Mouse (Mus musculus) intestine, embryonic 15.5 days (tissue): ENCODE results near the gene Fig4. TPM values are rescaled to one million over a fixed set of nuclear protein-coding genes. Genes with fewer than 3 reads are reported as not detected.

ENCODE experiments used
- ATAC-seq: fragments of 200-750 bp; cut with Nextera tagmentation; 2 replicates; pipeline ENCODE4 v1.8.0; 2017; ENCODE audit warnings: moderate TSS enrichment, moderate library complexity
- H3K27ac ChIP-seq: fragments of 300-500 bp; sonication (generic); 2 replicates; pipeline ENCODE4 v1.5.1; 2015; ENCODE audit warnings: mild to moderate bottlenecking, inconsistent platforms
- H3K27me3 ChIP-seq: fragments of 300-500 bp; sonication (generic); replicated peaks from 2 replicates; pipeline ENCODE4 v1.6.1; 2015; ENCODE audit warnings: inconsistent platforms
- H3K36me3 ChIP-seq: fragments of 300-500 bp; sonication (generic); 2 replicates; pipeline ENCODE4 v1.6.1; 2015; ENCODE audit warnings: inconsistent platforms
- H3K4me1 ChIP-seq: fragments of 300-500 bp; sonication (generic); replicated peaks from 2 replicates; pipeline ENCODE4 v1.6.1; 2015; ENCODE audit warnings: inconsistent platforms
- H3K4me2 ChIP-seq: fragments of 300-500 bp; sonication (generic); replicated peaks from 2 replicates; pipeline ENCODE4 v1.6.1; 2015; ENCODE audit warnings: mild to moderate bottlenecking, inconsistent platforms
- H3K4me3 ChIP-seq: fragments of 300-500 bp; sonication (generic); replicated peaks from 2 replicates; pipeline ENCODE4 v1.5.1; 2015; ENCODE audit warnings: inconsistent platforms
- H3K9ac ChIP-seq: fragments of 300-500 bp; sonication (generic); 2 replicates; pipeline ENCODE4 v1.6.1; 2015; ENCODE audit warnings: inconsistent platforms
- H3K9me3 ChIP-seq: fragments of 300-500 bp; sonication (generic); 2 replicates; pipeline ENCODE4 v1.6.1; 2016; ENCODE audit warnings: inconsistent platforms
- WGBS: fragments of 180-500 bp; shearing (Covaris S2); methylation state at CpG from one replicate; pipeline ENCODE4 v1.1.7; 2015; 5-methylcytosine and 5-hydroxymethylcytosine counted together
- polyA plus RNA-seq: library from polyadenylated mRNA; unstranded; fragments of >200 nt; fragmentation: Nextera tagmentation; extraction: Ambion mirVana; gene quantifications from 2 replicates; pipeline ENCODE4 v1.2.1, GENCODE M21; 2015

Fig4 gene
- polyA plus RNA-seq, 1 experiment from 2014 or later, result 20.2 TPM

GRCm38 (mm10) chr10:41250749-41251065 is 52.4 kb downstream of the Fig4 start:
- no peak overlapping the region for H3K27ac ChIP-seq
- H3K4me3 ChIP-seq, result no peak overlapping the region
- no peaks in the 10 kb centered on the region for H3K4me1 ChIP-seq
- no peak overlapping the region for H3K9ac ChIP-seq
- H3K27me3 ChIP-seq, result no peaks in the 10 kb centered on the region
- no peak for ATAC-seq
- no peaks in the 10 kb centered on the region for H3K9me3 ChIP-seq
- H3K4me2 ChIP-seq, result no peak overlapping the region
- H3K36me3 ChIP-seq, result peaks cover 4% of the 10 kb centered on the region; the same call in 1 of the 2 replicates
- 61% methylated on average over 5 of the region's 5 CpGs for WGBS

- 51% methylated on average over 8 of the region's 8 CpGs for WGBS
- H3K36me3 ChIP-seq, result peaks cover 4% of the 10 kb centered on the region; the same call in 1 of the 2 replicates
- no peak overlapping the region for H3K4me3 ChIP-seq
- no peaks in the 10 kb centered on the region for H3K9me3 ChIP-seq
- no peak overlapping the region for H3K4me2 ChIP-seq
- no peak for ATAC-seq
- H3K4me1 ChIP-seq, result no peaks in the 10 kb centered on the region
- no peaks in the 10 kb centered on the region for H3K27me3 ChIP-seq
- no peak overlapping the region for H3K9ac ChIP-seq
- no peak overlapping the region for H3K27ac ChIP-seq
These were observed 52.9 kb downstream of the Fig4 start for GRCm38 (mm10) chr10:41250045-41250748.

- H3K4me1 ChIP-seq, result no peaks in the 10 kb centered on the region
- ATAC-seq, result no peak
These were observed 53.9 kb downstream of the Fig4 start for GRCm38 (mm10) chr10:41249006-41249659.

DNA sequence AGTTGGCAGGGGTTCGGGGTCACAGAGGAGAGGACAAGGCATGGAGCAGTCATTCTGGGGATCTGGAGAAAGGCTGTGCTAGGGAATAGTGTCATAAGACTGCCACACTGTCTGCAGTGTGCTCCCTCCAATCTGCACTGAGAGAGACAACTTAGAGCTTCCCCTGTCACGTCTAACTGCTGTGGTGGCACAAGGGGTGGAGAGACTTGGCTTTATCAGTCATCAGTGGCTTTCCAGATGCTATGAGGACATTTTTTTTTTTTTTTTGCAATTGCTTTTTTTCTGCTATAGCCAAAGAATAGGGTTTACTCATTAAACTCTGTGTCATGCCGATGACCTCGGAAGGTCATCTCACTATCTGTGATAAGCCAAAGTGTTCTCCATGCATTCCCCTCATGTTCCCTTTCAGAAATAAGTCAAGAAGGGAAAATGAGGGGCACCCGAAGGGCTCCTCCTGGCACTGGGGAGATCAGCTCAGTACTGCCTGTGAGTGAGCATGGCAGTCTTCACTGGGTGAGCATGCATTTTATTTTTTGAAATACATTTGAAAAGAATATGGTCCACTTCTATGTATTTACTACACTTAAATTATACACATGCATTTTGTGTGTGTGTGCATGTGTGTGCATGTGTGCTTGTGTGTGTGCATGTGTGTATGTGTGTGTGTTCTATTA is 55.1 kb downstream of the Fig4 start:
- no peak for ATAC-seq
- 82% methylated on average over 5 of the region's 5 CpGs for WGBS
- Histone ChIP-seq H3K27ac (no peak overlapping the region), H3K27me3 (no peaks in the 10 kb centered on the region), H3K4me2 (no peak overlapping the region), H3K4me1 (no peaks in the 10 kb centered on the region), H3K9ac (no peak overlapping the region), H3K4me3 (no peak overlapping the region), H3K36me3 (no peaks in the 10 kb centered on the region), H3K9me3 (no peaks in the 10 kb centered on the region)

More at GRCm38 (mm10) chr10:41249006-41249659, 53.9 kb downstream of the Fig4 start:
- Histone ChIP-seq H3K4me2 (no peak overlapping the region), H3K9me3 (no peaks in the 10 kb centered on the region), H3K27ac (no peak overlapping the region), H3K27me3 (no peaks in the 10 kb centered on the region), H3K36me3 (peaks cover 4% of the 10 kb centered on the region; the same call in 1 of the 2 replicates), H3K4me3 (no peak overlapping the region), H3K9ac (no peak overlapping the region)
- 90% methylated on average over 8 of the region's 8 CpGs for WGBS

- ATAC-seq, result no peak
- Histone ChIP-seq H3K9ac (no peak overlapping the region), H3K36me3 (no peaks in the 10 kb centered on the region), H3K27me3 (no peaks in the 10 kb centered on the region), H3K4me2 (no peak overlapping the region), H3K27ac (no peak overlapping the region), H3K9me3 (no peaks in the 10 kb centered on the region), H3K4me1 (no peaks in the 10 kb centered on the region), H3K4me3 (no peak overlapping the region)
- 66% methylated on average over 5 of the region's 5 CpGs for WGBS
These were observed 56.9 kb downstream of the Fig4 start for GRCm38 (mm10) chr10:41246111-41246510.

- H3K4me1 ChIP-seq, result no peaks in the 10 kb centered on the region
- H3K36me3 ChIP-seq, result no peaks in the 10 kb centered on the region
- ATAC-seq, result no peak
- H3K27ac ChIP-seq, result no peak overlapping the region
- no peak overlapping the region for H3K4me3 ChIP-seq
- no peaks in the 10 kb centered on the region for H3K27me3 ChIP-seq
- no peak overlapping the region for H3K9ac ChIP-seq
- H3K9me3 ChIP-seq, result no peaks in the 10 kb centered on the region
- 89% methylated on average over 6 of the region's 6 CpGs for WGBS
- H3K4me2 ChIP-seq, result no peak overlapping the region
These were observed 57.6 kb downstream of the Fig4 start for GRCm38 (mm10) chr10:41245477-41245876.

DNA sequence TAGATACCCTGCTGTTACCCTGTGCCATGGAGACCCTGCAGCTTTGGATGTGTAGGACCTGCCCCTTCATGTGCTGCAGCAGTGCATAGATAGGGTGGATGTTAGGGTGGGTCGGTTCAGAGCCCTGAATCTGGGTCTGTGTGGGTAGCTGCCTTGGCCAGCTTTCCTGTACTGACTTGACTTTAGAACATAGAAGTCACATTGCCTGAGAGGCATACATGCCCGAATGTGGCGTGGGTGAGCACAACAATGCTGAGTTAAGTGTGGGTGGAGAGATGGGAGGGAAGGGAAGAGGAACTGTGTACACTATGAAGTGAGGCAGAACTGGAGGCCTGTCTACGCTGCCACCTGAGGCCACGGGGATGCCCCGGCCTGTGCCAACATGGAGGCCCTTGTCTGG is 58.0 kb downstream of the Fig4 start:
- no peaks in the 10 kb centered on the region for H3K4me1 ChIP-seq
- no peaks in the 10 kb centered on the region for H3K27me3 ChIP-seq
- H3K9ac ChIP-seq, result no peak overlapping the region
- no peak overlapping the region for H3K4me3 ChIP-seq
- H3K36me3 ChIP-seq, result no peaks in the 10 kb centered on the region
- H3K9me3 ChIP-seq, result no peaks in the 10 kb centered on the region
- no peak for ATAC-seq
- H3K4me2 ChIP-seq, result no peak overlapping the region
- H3K27ac ChIP-seq, result no peak overlapping the region
- WGBS, result 81% methylated on average over 6 of the region's 6 CpGs

- 90% methylated on average over 6 of the region's 6 CpGs for WGBS
- Histone ChIP-seq H3K27ac (no peak overlapping the region), H3K36me3 (no peaks in the 10 kb centered on the region)
These were observed 59.1 kb downstream of the Fig4 start for GRCm38 (mm10) chr10:41243930-41244329.

DNA sequence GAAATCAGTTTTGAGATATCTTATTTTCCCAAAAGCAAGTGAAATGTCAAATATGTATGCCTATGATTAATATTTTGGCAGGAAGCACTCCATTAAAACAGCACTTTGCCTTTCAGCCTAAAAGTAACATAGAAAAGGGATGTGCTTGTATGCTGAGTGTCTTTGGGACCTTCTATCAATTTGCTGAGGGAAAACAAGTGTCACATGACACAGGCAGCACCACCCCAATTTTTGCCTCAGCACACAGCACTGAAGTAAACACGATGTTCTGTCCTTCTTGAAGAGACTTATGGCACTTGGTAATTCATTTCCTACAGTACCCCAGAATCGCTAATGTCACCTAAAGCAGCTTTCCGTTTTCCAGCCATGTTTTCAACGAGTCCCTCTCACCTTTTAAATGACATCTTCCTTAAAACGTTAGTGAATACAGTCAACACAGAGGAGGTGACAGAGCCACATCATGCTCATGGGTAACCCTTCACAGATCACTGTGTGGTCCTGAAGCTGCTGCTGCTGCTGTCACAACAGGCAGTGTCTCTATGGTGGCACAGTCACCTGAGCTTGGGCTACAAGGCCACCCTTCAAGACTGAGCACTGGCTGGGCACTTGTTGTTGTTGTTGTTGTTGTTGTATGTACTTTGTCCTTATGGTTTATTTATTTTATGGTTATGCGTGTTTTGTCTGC is 61.4 kb downstream of the Fig4 start:
- H3K36me3 ChIP-seq, result no peaks in the 10 kb centered on the region
- H3K4me1 ChIP-seq, result no peaks in the 10 kb centered on the region
- no peak overlapping the region for H3K4me2 ChIP-seq
- H3K27ac ChIP-seq, result no peak overlapping the region
- H3K9ac ChIP-seq, result no peak overlapping the region
- H3K27me3 ChIP-seq, result no peaks in the 10 kb centered on the region
- no peak overlapping the region for H3K4me3 ChIP-seq
- no peaks in the 10 kb centered on the region for H3K9me3 ChIP-seq
- no peak for ATAC-seq
- WGBS, result 76% methylated on average over 6 of the region's 6 CpGs

More at GRCm38 (mm10) chr10:41243930-41244329, 59.1 kb downstream of the Fig4 start:
- H3K9me3 ChIP-seq, result no peaks in the 10 kb centered on the region
- ATAC-seq, result no peak
- no peak overlapping the region for H3K4me2 ChIP-seq
- H3K27me3 ChIP-seq, result no peaks in the 10 kb centered on the region
- no peak overlapping the region for H3K4me3 ChIP-seq
- H3K4me1 ChIP-seq, result no peaks in the 10 kb centered on the region
- no peak overlapping the region for H3K9ac ChIP-seq

GRCm38 (mm10) chr10:41241080-41241479 is 62.0 kb downstream of the Fig4 start:
- Histone ChIP-seq H3K27ac (no peak overlapping the region), H3K4me3 (no peak overlapping the region), H3K9me3 (no peaks in the 10 kb centered on the region), H3K27me3 (no peaks in the 10 kb centered on the region), H3K9ac (no peak overlapping the region), H3K4me1 (no peaks in the 10 kb centered on the region), H3K36me3 (no peaks in the 10 kb centered on the region), H3K4me2 (no peak overlapping the region)
- ATAC-seq, result no peak
- WGBS, result 36% methylated on average over 7 of the region's 7 CpGs

GRCm38 (mm10) chr10:41236020-41236419 is 67.0 kb downstream of the Fig4 start:
- ATAC-seq, result no peak
- Histone ChIP-seq H3K9ac (no peak overlapping the region), H3K27me3 (no peaks in the 10 kb centered on the region)

GRCm38 (mm10) chr10:41235584-41235983 is 67.5 kb downstream of the Fig4 start:
- Histone ChIP-seq H3K9ac (no peak overlapping the region), H3K4me2 (no peak overlapping the region), H3K9me3 (no peaks in the 10 kb centered on the region), H3K4me1 (no peaks in the 10 kb centered on the region), H3K27ac (no peak overlapping the region), H3K36me3 (no peaks in the 10 kb centered on the region), H3K4me3 (no peak overlapping the region), H3K27me3 (no peaks in the 10 kb centered on the region)
- ATAC-seq, result no peak
- WGBS, result 88% methylated on average over 3 of the region's 3 CpGs

More at GRCm38 (mm10) chr10:41236020-41236419, 67.0 kb downstream of the Fig4 start:
- Histone ChIP-seq H3K36me3 (no peaks in the 10 kb centered on the region), H3K4me2 (no peak overlapping the region), H3K4me1 (no peaks in the 10 kb centered on the region), H3K27ac (no peak overlapping the region), H3K4me3 (no peak overlapping the region), H3K9me3 (no peaks in the 10 kb centered on the region)
- 82% methylated on average over 2 of the region's 2 CpGs for WGBS
